Mouse (Mus musculus) limb, embryonic 13.5 days (tissue): ENCODE results near the gene Col5a1. TPM values are rescaled to one million over a fixed set of nuclear protein-coding genes. Genes with fewer than 3 reads are reported as not detected.

ENCODE experiments used
- ATAC-seq: fragments of 200-750 bp; cut with Nextera tagmentation; 2 replicates; pipeline ENCODE4 v1.8.0; 2017; ENCODE audit warnings: low read depth, moderate number of reproducible peaks, moderate TSS enrichment; ENCODE audit not compliant: low FRiP score
- H3K27ac ChIP-seq: fragments of 300-500 bp; sonication (generic); 2 replicates; pipeline ENCODE4 v1.5.1; 2015; ENCODE audit warnings: inconsistent platforms, mild to moderate bottlenecking, moderate library complexity
- H3K27me3 ChIP-seq: fragments of 300-500 bp; sonication (generic); 2 replicates; pipeline ENCODE4 v1.6.1; 2015; ENCODE audit warnings: mild to moderate bottlenecking, inconsistent platforms
- H3K36me3 ChIP-seq: fragments of 300-500 bp; sonication (generic); 2 replicates; pipeline ENCODE4 v1.6.1; 2015; ENCODE audit warnings: inconsistent platforms, mild to moderate bottlenecking, moderate library complexity
- H3K4me1 ChIP-seq: fragments of 300-500 bp; sonication (generic); 2 replicates; pipeline ENCODE4 v1.6.1; 2015; ENCODE audit warnings: inconsistent platforms
- H3K4me2 ChIP-seq: fragments of 300-500 bp; sonication (generic); replicated peaks from 2 replicates; pipeline ENCODE4 v1.6.1; 2015; ENCODE audit warnings: inconsistent platforms, mild to moderate bottlenecking, moderate library complexity
- H3K4me3 ChIP-seq: fragments of 300-500 bp; sonication (generic); 2 replicates; pipeline ENCODE4 v1.5.1; 2015; ENCODE audit warnings: moderate library complexity, mild to moderate bottlenecking, inconsistent platforms
- H3K9ac ChIP-seq: fragments of 300-500 bp; sonication (generic); 2 replicates; pipeline ENCODE4 v1.6.1; 2015; ENCODE audit warnings: mild to moderate bottlenecking, inconsistent platforms
- H3K9me3 ChIP-seq: fragments of 300-500 bp; sonication (generic); 2 replicates; pipeline ENCODE4 v1.6.1; 2016; ENCODE audit warnings: inconsistent platforms
- WGBS: fragments of 180-500 bp; shearing (Covaris S2); methylation state at CpG from one replicate; pipeline ENCODE4 v1.1.7; 2015; 5-methylcytosine and 5-hydroxymethylcytosine counted together
- polyA plus RNA-seq: library from polyadenylated mRNA; unstranded; fragments of >200 nt; fragmentation: Nextera tagmentation; extraction: Ambion mirVana; gene quantifications from 2 replicates; pipeline ENCODE4 v1.2.1, GENCODE M21; 2015

The Col5a1 gene
- 128 and 133 TPM in 2 replicates for polyA plus RNA-seq

GRCm38 (mm10) chr2:27886148-27886551 lies at the start of gene Col5a1:
Gene Col5a1, plus strand, starts transcription at chr2:27886425.
- WGBS = under 1% methylated on average over 36 of the region's 45 CpGs
- H3K4me3 ChIP-seq = peak within 1 kb of the TSS; percentile 93
- peak within 1 kb of the TSS; percentile 97 for H3K27ac ChIP-seq
- peak; percentile 93 for ATAC-seq
- peaks cover 68% of the 10 kb centered on the region for H3K4me1 ChIP-seq
- H3K4me2 ChIP-seq = peak within 1 kb of the TSS; percentile 93
- H3K36me3 ChIP-seq = peaks cover 7% of the 10 kb centered on the region; the same call in 1 of the 2 replicates
- H3K9me3 ChIP-seq = no peaks in the 10 kb centered on the region
- no peaks in the 10 kb centered on the region for H3K27me3 ChIP-seq
- H3K9ac ChIP-seq = peak within 1 kb of the TSS; percentile 96

DNA sequence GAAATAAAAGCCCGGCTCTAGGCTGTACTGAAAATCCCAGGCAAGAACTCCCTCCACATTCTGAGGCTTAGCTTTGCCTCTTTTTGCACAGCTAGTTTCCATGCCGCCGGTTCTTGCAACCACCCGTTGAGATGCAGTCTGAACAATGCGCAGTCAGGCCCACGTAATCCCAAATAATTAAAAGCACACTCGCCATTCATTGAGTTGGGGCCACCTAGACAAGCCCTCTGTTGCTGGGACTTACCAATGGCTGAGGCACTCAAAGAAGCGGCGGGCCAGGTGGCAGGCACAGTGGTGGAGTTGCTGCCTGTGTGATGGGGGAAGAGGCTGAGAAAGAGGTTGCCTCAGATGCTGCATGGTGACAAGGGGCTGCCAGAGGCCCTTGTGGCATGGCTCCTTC lies 48.1 kb upstream of the Col5a1 start:
- Histone ChIP-seq H3K4me3 (no peak overlapping the region), H3K36me3 (no peaks in the 10 kb centered on the region), H3K4me1 (peaks cover 57% of the 10 kb centered on the region), H3K27ac (peak overlapping the region; percentile 67), H3K9ac (no peak overlapping the region), H3K9me3 (no peaks in the 10 kb centered on the region), H3K27me3 (no peaks in the 10 kb centered on the region), H3K4me2 (no peak overlapping the region)
- whole genome bisulfite sequencing = 38% methylated on average over 9 of the region's 9 CpGs
- no peak for ATAC-seq

DNA sequence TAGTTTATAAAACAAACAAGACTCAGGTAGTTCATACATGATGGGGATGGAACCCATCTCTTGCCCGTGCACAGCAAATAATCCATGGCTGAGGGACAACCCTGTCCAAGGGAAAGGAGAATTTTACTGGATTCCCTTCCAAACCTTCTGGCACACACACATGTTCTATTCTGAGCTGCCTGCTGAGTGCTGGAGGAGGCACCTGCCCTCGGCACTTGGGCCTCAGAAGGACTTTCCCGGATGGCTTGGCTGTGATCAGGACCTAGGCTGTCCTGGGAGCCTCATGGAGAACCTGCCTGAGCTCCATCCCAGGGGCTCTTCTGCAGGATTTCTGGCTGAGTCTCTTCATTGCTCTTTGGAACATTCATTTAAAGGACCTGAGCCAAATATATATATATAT lies 45.3 kb upstream of the Col5a1 start:
- Histone ChIP-seq H3K27me3 (no peaks in the 10 kb centered on the region), H3K9ac (no peak overlapping the region), H3K4me2 (no peak overlapping the region), H3K9me3 (no peaks in the 10 kb centered on the region), H3K4me1 (peaks cover 35% of the 10 kb centered on the region), H3K36me3 (no peaks in the 10 kb centered on the region), H3K27ac (0 out of 2 replicates have a peak overlapping the region, but pooled peaks have one; percentile 28), H3K4me3 (no peak overlapping the region)
- 55% methylated on average over 3 of the region's 3 CpGs for WGBS
- ATAC-seq = no peak

DNA sequence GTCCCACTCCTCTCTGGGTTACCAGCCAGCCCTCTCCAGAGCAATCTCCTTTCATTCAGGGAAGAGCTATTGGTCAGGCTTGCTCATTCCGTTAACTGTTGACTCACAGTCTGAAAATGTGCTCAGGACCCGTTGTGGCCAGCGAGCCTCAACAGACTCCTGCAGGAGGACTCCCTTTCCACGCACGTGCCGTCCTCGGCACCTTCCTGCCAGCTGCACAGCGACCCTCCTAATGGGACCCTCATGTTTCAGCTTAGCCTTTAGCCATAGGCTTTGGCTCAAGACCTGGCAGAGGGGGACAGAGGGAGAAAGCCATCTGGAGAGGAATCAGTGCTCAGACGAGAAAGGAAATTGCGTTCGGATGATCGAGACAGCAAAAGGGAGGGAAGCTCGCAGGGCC lies 43.3 kb upstream of the Col5a1 start:
- ATAC-seq = no peak
- Histone ChIP-seq H3K9me3 (no peaks in the 10 kb centered on the region), H3K4me2 (no peak overlapping the region), H3K27me3 (no peaks in the 10 kb centered on the region), H3K27ac (0 out of 2 replicates have a peak overlapping the region, but pooled peaks have one; percentile 22), H3K9ac (no peak overlapping the region), H3K4me1 (peaks cover 33% of the 10 kb centered on the region), H3K4me3 (no peak overlapping the region), H3K36me3 (no peaks in the 10 kb centered on the region)
- WGBS = 36% methylated on average over 13 of the region's 13 CpGs

- ATAC-seq = no peak
- no peak overlapping the region for H3K4me2 ChIP-seq
- H3K9me3 ChIP-seq = no peaks in the 10 kb centered on the region
- peaks cover 36% of the 10 kb centered on the region for H3K4me1 ChIP-seq
- no peaks in the 10 kb centered on the region for H3K36me3 ChIP-seq
- H3K27ac ChIP-seq = no peak overlapping the region
- 87% methylated on average over 4 of the region's 4 CpGs for WGBS
- H3K4me3 ChIP-seq = no peak overlapping the region
- no peak overlapping the region for H3K9ac ChIP-seq
- H3K27me3 ChIP-seq = no peaks in the 10 kb centered on the region
Measured at GRCm38 (mm10) chr2:27844885-27845284, 41.3 kb upstream of the Col5a1 start.

- no peak overlapping the region for H3K4me2 ChIP-seq
Measured at GRCm38 (mm10) chr2:27847001-27847400, 39.2 kb upstream of the Col5a1 start.

DNA sequence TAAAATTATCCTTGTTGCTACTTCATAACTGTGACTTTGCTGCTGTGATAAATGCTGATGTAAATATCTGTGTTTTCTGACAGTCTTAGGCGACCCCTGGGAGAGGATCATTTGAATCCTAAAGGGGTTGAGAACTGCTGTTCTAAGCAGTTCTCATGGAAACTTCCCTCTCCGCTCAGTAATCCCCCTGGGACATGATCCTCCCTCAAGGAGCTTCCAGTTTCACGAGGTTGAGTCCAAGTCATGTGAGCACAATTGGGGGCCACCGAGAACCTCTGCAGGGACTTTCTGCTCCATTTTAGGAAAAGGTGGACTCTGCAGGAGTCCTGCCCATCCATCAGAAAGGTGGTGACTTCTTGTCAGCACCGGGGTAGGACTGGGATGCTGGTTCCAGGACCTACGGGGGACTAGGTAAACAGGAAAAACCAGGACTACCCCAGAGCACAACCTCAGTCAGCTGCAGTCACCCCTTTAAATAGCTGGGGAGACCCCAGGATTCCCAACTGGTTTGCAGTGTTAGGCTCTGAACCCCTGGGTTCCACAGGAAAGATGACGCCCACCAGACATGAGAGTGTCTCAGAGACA lies 38.3 kb upstream of the Col5a1 start:
- peaks cover 27% of the 10 kb centered on the region for H3K4me1 ChIP-seq
- H3K9ac ChIP-seq = no peak overlapping the region
- no peak for ATAC-seq
- no peak overlapping the region for H3K4me2 ChIP-seq
- H3K27ac ChIP-seq = 0 out of 2 replicates have a peak overlapping the region, but pooled peaks have one; percentile 44
- no peak overlapping the region for H3K4me3 ChIP-seq
- H3K27me3 ChIP-seq = no peaks in the 10 kb centered on the region
- H3K36me3 ChIP-seq = no peaks in the 10 kb centered on the region
- 62% methylated on average over 7 of the region's 7 CpGs for WGBS
- H3K9me3 ChIP-seq = no peaks in the 10 kb centered on the region

More at GRCm38 (mm10) chr2:27847001-27847400, 39.2 kb upstream of the Col5a1 start:
- no peaks in the 10 kb centered on the region for H3K36me3 ChIP-seq
- H3K9ac ChIP-seq = no peak overlapping the region
- 43% methylated on average over 5 of the region's 5 CpGs for WGBS
- no peaks in the 10 kb centered on the region for H3K27me3 ChIP-seq
- H3K4me1 ChIP-seq = peaks cover 30% of the 10 kb centered on the region
- no peak for ATAC-seq
- no peak overlapping the region for H3K27ac ChIP-seq
- no peaks in the 10 kb centered on the region for H3K9me3 ChIP-seq
- H3K4me3 ChIP-seq = no peak overlapping the region

- Histone ChIP-seq H3K4me1 (peaks cover 22% of the 10 kb centered on the region), H3K9ac (no peak overlapping the region), H3K27me3 (no peaks in the 10 kb centered on the region), H3K9me3 (no peaks in the 10 kb centered on the region), H3K4me2 (no peak overlapping the region), H3K27ac (0 out of 2 replicates have a peak overlapping the region, but pooled peaks have one; percentile 44), H3K36me3 (no peaks in the 10 kb centered on the region), H3K4me3 (no peak overlapping the region)
- ATAC-seq = peak; percentile 24; the same call in 1 of the 2 replicates
- WGBS = 48% methylated on average over 5 of the region's 5 CpGs
Measured at GRCm38 (mm10) chr2:27848466-27848865, 37.8 kb upstream of the Col5a1 start.

DNA sequence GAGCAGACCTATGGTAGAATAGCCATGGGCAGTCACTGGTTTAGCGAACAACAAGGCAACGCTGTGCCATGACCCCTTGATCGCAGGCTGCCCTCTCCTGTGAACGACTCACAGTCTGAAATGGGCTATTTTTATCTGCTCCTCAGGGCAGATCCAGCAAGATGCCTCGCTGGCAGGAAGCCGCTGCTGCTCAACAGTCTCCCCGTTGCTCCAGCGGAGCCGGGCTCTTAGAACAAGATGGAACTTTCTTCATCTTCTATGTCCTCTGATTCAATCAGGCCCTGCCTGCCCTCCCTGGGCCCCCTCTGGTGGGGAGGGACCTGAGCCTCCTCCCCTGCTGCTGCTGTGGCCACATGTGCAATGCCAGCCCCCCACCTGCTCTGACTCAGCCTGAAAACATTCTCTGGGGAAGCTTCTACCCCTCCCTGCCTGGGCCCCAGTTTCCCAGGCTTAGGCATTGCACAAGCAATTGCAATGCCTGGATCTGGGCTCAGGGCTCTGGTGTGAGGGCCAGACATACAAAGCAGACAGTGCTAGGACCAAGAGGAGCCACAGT lies 27.8 kb upstream of the Col5a1 start:
- Histone ChIP-seq H3K27me3 (no peaks in the 10 kb centered on the region), H3K36me3 (no peaks in the 10 kb centered on the region), H3K4me2 (peak overlapping the region; percentile 27), H3K9ac (peak overlapping the region; percentile 51), H3K27ac (peak overlapping the region; percentile 74), H3K9me3 (no peaks in the 10 kb centered on the region), H3K4me3 (no peak overlapping the region), H3K4me1 (peaks cover 40% of the 10 kb centered on the region)
- ATAC-seq = peak; percentile 71
- 36% methylated on average over 9 of the region's 9 CpGs for WGBS

DNA sequence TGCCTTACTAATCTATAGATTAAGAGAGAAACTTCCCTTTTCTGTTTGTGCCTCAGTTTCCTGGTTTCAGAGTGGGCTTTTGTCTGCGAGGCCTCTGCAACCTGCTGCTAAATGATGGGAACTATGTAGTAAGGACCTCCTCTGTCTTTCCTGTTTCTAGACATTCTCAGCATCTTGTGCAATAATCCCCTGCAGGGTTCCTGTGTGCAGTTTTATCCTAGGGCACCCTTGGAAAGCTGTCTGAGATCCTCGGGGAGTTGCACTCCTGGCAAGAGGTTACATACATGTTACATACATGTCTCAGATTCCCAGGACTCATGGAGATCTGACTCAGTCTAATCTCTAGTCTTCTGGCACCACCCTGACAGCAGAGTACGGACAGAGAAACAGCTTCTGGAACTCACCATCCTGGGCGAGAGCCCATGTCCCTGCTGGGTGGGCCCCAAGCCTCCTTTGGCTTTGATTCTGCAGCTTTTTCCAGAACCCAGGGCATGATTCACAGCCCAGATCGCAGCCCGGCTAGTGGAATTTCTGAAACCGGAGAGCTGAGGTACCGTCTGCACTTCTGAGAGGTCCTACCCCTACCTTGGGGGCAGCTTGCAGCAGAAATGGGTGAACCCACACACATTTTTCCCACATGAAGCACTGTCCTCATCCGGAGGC lies 24.5 kb upstream of the Col5a1 start:
- no peaks in the 10 kb centered on the region for H3K36me3 ChIP-seq
- peaks cover 55% of the 10 kb centered on the region for H3K4me1 ChIP-seq
- H3K4me2 ChIP-seq = no peak overlapping the region
- no peaks in the 10 kb centered on the region for H3K27me3 ChIP-seq
- H3K9ac ChIP-seq = no peak overlapping the region
- no peak overlapping the region for H3K4me3 ChIP-seq
- WGBS = 76% methylated on average over 9 of the region's 9 CpGs
- no peaks in the 10 kb centered on the region for H3K9me3 ChIP-seq
- H3K27ac ChIP-seq = no peak overlapping the region
- ATAC-seq = no peak

DNA sequence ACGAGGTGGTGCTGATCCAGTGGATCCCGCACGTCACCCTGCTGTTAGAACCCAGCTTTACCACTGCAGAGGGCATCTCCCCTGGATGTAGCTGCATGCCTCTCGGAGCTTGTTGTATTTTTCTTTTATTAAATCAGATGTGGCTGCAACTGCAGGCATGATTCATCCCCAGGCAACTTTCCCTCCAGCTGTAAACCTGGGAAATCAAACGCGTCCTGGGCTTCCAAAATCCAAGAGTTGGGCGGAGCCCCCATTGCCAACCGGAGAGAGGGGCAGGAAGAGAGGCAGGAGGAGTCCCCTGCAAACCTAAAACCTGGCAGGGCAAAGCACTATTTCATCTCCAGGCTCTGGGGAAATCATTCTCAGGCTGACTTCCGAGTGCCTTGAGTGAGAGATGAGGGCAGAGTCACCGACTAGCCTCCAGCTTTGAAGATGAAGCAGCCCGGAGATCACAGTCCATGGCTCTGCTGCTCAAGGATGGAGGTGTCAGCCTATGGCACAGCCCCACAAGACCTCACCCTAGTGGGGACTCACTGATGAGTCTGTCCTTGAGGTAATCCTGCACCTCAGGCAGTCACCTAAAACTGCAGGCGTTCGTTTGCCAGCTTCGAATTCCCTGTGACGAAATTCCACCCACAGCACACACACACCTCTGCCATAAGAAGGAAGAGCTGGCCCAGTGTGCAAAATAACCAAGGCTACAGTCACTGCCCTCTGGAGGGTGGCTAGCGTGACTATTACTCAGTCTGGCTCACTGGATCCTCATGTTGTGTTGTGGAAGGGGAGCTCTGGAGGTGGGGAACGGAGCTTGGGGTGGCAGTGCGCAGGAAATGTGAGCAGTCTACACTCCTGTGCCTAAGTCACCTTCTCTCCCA lies 21.5 kb upstream of the Col5a1 start:
- WGBS = 51% methylated on average over 18 of the region's 18 CpGs

More for the DNA sequence above, 21.5 kb upstream of the Col5a1 start:
- H3K4me1 ChIP-seq = peaks cover 30% of the 10 kb centered on the region
- H3K9me3 ChIP-seq = no peaks in the 10 kb centered on the region
- H3K27ac ChIP-seq = peak overlapping the region; percentile 3; the same call in 1 of the 2 replicates
- no peak overlapping the region for H3K4me2 ChIP-seq
- no peaks in the 10 kb centered on the region for H3K27me3 ChIP-seq
- ATAC-seq = no peak
- no peak overlapping the region for H3K4me3 ChIP-seq
- H3K9ac ChIP-seq = 0 out of 2 replicates have a peak overlapping the region, but pooled peaks have one; percentile 13
- no peaks in the 10 kb centered on the region for H3K36me3 ChIP-seq
